Mouse (Mus musculus) B cell, adult 2 months (primary cell): ENCODE measurements around the gene Bcat1.
A peak's percentile ranks its signal among the peaks of the same experiment; 100 is the strongest.

Experiments
- DNase-seq, 2 experiments: peaks; one replicate each; pipeline ENCODE4 v3.0.0; 2022

The Bcat1 gene

DNA sequence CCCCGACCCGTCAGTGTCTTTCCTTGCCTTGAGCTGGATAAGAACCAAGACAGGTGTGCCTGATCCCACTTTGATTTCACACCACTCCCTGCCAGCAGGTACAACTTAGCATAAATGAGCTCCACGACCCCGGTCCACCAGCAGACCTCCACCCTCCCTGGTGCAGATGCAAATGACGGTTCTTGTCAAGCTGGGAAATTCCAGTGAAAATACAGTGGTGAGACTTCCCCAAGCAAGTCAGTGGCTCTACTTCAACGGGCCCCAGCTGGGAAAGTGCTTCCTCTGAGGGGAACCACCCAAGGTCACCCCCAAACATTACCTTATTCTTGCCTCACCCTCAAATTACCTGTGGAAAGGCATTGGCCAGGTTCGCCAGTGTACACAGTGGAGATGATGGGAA lies 16.0 kb upstream of the Bcat1 start:
- DNase-seq = no peak

GRCm38 (mm10) chr6:145090928-145091327 lies 14.9 kb upstream of the Bcat1 start:
- DNase-seq = peak in 1 of 2 experiments; percentile 21

DNA sequence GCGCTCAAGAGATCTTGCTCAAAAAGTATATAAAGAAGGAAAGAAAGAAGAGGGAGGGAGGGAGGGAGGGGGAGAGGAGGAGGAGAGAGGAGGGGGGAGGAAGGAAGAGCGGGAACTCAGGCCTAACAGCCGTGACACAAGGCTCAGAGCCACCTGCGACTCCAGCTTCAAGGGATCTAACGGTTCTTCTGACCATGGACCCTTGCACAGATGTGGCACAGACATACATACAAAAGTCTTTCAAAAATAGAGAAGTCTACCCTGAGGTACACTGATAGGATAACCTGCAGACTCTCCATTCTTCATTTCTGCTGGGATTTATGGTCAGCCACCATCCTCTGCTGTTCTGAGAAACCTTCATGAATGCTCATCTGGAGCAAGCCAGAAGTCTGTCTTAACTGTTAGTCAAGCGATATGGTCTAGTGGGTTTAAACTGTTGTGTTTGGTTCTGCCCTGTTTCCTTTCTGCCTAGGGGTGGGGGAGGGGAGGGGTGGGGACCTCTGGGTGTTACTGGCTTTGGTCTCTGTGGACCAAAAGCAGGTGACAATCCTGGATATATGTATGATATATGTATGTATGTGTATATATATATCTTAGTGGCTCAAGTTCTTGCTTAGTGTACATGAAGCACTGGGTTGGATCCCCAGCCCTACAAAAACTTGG lies 14.3 kb upstream of the Bcat1 start:
- DNase-seq = peak in 1 of 2 experiments; percentile 34

GRCm38 (mm10) chr6:145089373-145089772 lies 13.4 kb upstream of the Bcat1 start:
- DNase-seq = no peak

- DNase-seq = no peak
These were observed 12.6 kb upstream of the Bcat1 start for GRCm38 (mm10) chr6:145088451-145089113.

- no peak for DNase-seq
These were observed 8.5 kb upstream of the Bcat1 start for GRCm38 (mm10) chr6:145084343-145085117.

DNA sequence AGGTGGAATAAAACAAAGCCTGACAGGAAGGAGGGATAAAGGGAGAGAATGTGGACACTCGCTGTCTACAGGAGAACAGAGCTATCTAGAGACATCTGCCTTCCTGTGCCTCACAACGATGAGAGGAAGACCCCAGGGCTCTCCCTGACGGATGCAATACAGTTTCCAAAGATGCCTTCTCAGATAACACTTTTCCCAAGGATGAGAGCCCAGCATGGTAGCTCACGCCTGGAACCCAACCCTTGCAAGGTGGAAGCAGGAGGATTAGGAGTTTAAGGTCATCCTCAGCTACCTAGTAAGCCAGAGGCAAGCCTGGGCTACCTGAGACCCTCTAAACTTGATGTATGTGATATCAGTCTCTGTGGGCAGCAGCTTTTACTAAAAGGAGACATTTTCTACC lies 5.7 kb upstream of the Bcat1 start:
- DNase-seq = no peak

DNA sequence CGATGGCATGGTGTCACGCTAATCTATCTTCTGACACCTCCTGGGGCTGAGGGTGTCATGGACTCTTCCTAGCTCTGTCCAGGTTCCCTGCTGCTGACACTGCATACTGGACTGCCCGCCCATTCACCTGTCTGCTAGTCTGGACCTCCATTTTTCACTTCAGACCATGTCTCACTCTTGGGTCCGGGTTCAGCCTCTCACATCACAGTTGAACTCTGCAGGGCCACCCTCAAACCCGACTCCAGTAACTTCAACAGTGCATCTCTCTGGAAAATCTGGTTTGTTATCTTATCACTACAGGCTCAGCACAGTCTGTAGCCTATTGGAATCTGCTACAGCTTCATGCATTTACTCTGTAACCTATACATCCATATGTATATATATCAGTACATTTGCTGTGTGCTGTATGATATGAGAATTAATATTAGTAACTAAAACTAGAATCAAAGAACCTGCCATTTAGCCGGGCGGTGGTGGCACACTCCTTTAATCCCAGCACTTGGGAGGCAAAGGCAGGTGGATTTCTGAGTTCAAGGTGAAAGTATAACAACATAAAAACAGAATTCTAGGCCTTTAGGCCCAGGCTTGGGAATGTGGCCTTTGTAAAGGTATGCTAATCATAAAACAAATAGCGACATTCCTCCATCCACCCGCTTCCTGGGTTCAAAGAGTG lies 3.2 kb upstream of the Bcat1 start:
- no peak for DNase-seq

DNA sequence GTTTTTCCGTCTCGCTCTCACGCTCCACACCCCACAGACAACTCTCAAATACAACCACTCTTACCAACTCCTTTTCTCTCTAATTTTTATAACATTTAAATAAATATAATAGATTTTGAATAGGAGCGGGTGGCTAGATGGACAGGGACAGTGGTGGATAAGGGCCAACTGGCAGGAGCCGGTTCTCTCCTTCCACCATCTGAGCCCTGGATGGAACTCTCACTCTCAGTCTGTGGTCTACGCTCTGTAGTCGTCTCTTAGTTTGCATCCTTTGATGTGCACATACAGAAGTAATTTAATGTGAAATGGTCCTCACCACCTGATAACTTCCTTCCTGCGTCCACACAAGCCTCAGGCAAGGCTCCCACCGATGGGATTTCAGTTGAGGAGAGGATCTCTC lies 302 bp upstream of the Bcat1 start:
- no peak for DNase-seq

- DNase-seq = peak; percentile 35 to 38
These were observed 866 bp downstream of the Bcat1 start for GRCm38 (mm10) chr6:145075088-145075547.

GRCm38 (mm10) chr6:145074461-145074860 lies 1.5 kb downstream of the Bcat1 start:
- DNase-seq = no peak

DNA sequence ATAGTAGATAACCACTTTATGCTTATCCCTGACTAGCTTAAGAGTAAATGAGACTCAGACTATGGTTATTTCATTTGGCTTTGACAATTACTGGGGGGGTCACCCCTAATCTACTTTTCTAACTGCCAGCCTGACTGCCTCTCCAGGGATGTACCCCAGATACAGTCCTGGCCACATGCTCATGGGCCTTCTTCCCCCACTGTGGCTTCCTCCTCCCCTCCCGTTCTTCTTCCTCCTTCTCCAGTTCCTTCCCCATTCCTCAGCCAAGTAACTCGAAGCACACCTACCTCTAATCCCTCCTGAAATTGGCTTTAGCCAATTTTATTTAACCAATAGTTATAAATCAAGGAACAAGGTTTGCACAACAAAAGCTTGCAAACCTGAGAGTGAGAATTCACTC lies 6.1 kb downstream of the Bcat1 start:
- no peak for DNase-seq

DNA sequence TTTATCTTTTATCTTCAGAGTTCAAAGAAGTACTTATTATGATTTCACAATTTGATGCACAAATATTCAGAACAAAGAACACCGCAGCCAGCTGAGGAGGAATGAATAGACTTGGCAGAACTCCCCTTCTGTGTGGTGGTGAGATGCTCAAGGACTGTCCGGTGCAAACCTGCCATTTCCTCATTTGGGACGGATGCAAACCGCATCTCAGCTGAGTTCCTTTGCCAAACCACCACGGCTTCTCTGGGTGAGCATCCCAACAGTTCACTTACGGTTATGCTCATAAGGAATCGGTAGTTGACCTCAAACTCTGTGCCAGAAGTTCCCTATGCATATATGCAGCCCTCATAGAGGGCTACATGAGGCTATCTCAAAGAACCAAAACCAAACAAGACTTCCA lies 6.6 kb downstream of the Bcat1 start:
- no peak for DNase-seq

- no peak for DNase-seq
These were observed 8.3 kb downstream of the Bcat1 start for GRCm38 (mm10) chr6:145067679-145068078.

- no peak for DNase-seq
These were observed 9.6 kb downstream of the Bcat1 start for GRCm38 (mm10) chr6:145066416-145066815.

DNA sequence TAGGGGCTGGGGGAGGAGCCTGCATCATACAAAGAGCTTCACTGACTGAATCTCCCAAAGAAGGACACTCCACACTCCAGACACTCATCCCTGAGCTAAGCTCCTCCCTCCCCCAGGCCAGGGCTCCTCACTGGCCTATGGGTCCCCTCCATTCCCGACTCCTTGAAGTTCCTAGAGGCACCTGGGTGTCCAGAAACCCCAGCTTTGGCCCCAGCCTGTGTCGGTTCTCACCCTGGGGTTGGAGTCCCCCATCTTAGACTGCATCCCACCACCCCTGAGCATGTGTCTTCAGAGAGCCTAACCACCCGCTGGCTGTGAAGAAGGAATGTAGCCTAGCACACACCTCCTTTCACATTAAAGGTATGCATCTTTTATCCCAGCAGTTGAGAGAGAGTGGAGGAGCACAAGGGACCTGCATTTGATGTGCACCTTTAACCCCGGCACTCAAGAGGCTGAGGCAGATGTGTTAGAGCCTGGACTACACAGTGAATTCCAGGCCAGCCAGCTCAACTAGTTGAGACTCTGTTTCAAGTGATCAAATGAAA lies 10.6 kb downstream of the Bcat1 start:
- no peak for DNase-seq

- no peak for DNase-seq
These were observed 11.9 kb downstream of the Bcat1 start for GRCm38 (mm10) chr6:145064104-145064503.

- no peak for DNase-seq
These were observed 12.6 kb downstream of the Bcat1 start for GRCm38 (mm10) chr6:145063212-145063868.

- no peak for DNase-seq
These were observed 13.2 kb downstream of the Bcat1 start for GRCm38 (mm10) chr6:145062763-145063162.

- DNase-seq = no peak
These were observed 14.6 kb downstream of the Bcat1 start for GRCm38 (mm10) chr6:145061361-145061760.

- DNase-seq = no peak
These were observed 19.9 kb downstream of the Bcat1 start for GRCm38 (mm10) chr6:145056102-145056501.

GRCm38 (mm10) chr6:145055277-145055858 lies 20.6 kb downstream of the Bcat1 start:
- DNase-seq = no peak
